Mouse (Mus musculus): ENCODE results near the gene Gm45234. TPM values are rescaled to one million over a fixed set of nuclear protein-coding genes. Genes with fewer than 3 reads are reported as not detected.

Gm45234 gene
- total RNA-seq, 2 experiments from 2014 or later: not detected

- ATAC-seq (replicated peaks; ENCODE audit: poor library complexity): peak; percentile 49
Measured at GRCm38 (mm10) chr6:124767920-124768703, 12.3 kb upstream of the Gm45234 start.

GRCm38 (mm10) chr6:124767536-124767919 is 11.7 kb upstream of the Gm45234 start:
- ATAC-seq (replicated peaks; ENCODE audit: poor library complexity): no peak

DNA sequence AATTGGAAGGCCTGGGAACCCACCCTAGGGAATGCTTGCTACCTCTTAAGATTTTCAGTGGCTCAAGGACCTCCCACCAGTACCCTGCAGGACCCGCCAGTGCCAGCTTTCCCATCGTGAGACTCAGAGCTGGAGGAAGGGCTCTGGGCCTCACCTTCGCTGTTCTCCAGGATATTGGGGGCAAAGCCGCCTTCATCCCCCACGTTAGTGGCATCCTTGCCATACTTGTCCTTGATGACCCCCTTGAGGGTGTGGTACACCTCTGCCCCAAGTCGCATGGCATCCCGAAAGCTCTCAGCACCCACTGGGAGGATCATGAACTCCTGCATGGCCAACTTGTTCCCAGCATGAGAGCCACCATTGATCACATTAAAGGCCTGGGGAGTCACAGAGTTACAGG is 10.1 kb upstream of the Gm45234 start:
- no peak for ATAC-seq (replicated peaks; ENCODE audit: poor library complexity)

DNA sequence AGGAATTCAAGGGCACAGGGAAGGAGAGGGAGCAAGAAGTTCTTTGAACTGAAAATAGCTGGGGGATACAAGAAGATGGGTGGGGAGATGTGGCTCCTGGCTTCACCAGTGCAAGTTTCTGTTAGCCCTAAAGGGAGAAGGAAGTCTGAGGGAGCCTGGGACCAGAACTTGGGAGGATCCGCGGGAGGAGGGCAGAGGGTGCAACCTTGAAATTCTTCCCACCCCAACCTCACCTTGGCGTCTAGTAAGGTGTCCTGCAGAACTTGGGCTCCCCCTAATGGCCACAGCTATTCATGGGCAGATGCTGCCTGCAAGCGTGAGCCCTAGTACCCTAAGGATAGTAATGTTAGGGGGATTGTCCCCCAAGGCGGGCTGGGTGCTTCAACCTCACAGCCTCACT is 3.4 kb upstream of the Gm45234 start:
- peak; percentile 90 for ATAC-seq (replicated peaks; ENCODE audit: poor library complexity)

- ATAC-seq (replicated peaks; ENCODE audit: poor library complexity): no peak
Measured at GRCm38 (mm10) chr6:124758849-124759232, 3.0 kb upstream of the Gm45234 start.

- no peak for ATAC-seq (replicated peaks; ENCODE audit: poor library complexity)
Measured at GRCm38 (mm10) chr6:124757909-124758848, 2.4 kb upstream of the Gm45234 start.

DNA sequence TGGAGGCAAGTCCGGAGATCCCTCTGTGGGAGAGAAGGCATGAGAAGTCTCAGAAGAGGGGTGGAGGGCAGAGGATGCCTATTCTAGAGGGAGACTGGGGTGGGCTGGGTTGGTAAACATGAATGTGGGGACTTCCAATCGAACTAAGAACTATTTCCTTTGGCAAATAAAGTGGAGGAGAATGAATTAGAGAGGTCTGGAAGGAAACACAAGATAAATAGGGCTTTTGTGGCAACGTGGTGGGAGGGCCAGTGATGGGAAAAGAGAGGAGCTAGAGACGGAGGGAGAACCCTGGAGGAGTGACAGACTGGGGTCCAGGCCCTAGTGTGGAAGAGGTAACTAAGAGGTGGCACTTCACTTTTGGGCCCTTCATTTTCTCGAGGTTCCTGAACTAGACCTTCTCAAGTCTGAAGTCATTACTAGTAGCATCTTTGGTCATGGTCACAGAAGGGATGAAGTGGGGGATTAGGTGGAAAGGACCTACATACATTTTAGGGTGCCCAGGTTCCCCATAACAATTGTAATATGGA is 1.6 kb upstream of the Gm45234 start:
- ATAC-seq (replicated peaks; ENCODE audit: poor library complexity): no peak

GRCm38 (mm10) chr6:124756652-124757350 is 980 bp upstream of the Gm45234 start:
- ATAC-seq (replicated peaks; ENCODE audit: poor library complexity): peak; percentile 42

DNA sequence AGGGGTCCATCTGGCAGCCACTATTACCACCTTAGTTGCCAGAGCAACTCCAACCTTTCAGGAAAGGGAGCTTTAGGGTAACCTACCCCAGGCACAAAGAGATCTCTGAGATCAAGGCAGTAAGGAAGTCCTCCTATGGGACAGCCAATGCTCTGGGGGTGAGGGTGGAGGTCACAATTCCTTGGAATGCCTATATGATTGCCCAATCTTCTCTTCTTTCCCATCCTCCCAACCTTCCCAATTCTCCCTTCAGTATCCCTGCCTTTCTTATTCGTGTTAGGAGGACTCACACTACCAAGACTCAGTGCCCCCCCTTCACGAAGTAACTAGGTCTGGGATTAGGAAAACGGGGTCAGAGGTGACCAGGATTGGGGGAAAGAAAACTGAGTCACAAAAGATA is 515 bp downstream of the Gm45234 start:
- no peak for ATAC-seq (replicated peaks; ENCODE audit: poor library complexity)

DNA sequence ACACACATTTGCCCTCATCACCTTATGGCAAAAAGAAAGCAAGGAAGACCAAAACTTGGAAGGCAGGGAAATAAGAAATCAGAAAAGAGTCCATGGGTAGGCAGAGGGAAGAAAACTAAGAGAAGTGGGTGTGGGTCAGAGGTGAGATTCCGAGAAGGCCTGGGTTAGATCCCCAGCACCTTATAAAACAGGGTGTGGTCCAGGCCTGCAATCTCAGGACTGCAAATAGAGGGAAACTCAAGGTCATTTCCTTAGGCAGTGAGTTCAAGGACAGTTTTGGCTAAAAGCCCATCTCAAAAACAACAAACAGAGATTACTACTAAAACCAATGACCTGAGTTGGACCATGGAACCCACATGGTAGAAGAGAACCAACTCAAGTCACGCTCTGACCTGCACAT is 2.0 kb downstream of the Gm45234 start:
- ATAC-seq (replicated peaks; ENCODE audit: poor library complexity): no peak

GRCm38 (mm10) chr6:124750405-124750804 is 5.4 kb downstream of the Gm45234 start:
- ATAC-seq (replicated peaks; ENCODE audit: poor library complexity): no peak

GRCm38 (mm10) chr6:124746654-124747632 is 8.9 kb downstream of the Gm45234 start:
- ATAC-seq (replicated peaks; ENCODE audit: poor library complexity): no peak

- no peak for ATAC-seq (replicated peaks; ENCODE audit: poor library complexity)
Measured at GRCm38 (mm10) chr6:124746296-124746605, 9.6 kb downstream of the Gm45234 start.

DNA sequence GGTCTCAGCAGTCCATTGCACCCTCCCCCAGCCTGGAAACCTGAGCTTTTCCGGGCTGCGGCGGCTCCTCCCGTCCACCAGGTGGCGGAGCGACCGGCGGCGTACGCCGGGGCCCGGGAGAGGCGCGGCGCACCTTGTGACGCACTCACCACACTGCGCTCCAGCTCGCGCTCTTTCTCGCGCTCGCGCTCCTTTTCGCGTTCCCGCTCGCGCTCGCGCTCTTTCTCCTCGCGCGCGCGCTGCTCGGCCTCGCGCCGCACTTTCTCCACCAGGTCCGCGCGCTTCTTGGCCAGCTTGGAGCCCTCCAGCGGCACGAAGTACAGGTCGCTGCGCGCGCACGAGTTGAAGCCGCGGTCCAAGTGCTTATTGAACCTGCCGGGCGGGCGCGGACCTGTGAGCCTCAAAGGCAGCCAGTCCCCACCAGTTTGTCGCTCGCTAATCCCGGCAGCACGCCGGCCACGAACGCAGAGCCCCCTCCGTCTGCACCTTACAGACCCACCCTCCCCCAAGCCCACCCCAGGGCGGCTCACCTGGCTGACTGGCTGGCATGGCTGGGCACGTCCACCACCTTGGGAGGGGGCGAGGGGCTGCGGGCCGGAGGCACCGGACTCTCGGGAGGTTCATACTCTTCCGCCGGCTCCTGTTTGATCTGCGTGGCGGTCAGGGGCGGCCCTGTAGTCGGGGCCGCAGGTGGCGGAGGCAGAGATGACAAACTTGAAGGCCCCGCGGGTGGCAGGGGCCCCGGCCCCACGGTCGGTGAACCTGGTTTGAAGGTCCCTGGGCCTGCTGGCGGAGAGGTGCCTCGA is 10.1 kb downstream of the Gm45234 start:
- ATAC-seq (replicated peaks; ENCODE audit: poor library complexity): peak; percentile 59

DNA sequence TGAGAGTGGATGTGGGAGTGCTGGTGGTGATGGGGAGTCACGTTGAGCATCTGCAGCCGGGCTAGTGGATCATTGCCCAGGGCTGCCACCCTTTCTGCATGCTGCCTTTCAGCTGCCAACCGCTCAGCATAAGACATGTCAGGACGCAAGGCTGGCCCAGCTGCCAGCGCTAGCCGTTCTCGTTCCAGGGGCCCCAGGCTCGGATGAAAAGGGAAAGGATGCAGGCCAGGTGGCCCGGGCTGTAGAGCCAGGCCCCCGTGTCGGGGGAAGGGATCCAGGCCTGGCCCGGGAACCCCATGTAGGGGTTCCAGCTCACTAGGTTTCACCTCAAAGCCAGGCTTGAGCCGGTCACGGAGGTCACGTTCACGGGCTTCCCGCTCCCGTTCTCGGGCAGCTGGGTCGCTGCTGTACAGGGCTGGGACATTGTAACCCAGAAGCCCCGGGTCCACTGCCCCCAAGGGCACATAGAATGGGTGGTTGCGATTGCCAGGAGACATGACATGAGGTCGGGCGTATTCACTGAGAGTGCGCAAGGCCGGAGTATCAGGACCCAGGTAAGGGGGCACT is 11.0 kb downstream of the Gm45234 start:
- ATAC-seq (replicated peaks; ENCODE audit: poor library complexity): no peak

GRCm38 (mm10) chr6:124743647-124744046 is 12.2 kb downstream of the Gm45234 start:
- ATAC-seq (replicated peaks; ENCODE audit: poor library complexity): no peak

DNA sequence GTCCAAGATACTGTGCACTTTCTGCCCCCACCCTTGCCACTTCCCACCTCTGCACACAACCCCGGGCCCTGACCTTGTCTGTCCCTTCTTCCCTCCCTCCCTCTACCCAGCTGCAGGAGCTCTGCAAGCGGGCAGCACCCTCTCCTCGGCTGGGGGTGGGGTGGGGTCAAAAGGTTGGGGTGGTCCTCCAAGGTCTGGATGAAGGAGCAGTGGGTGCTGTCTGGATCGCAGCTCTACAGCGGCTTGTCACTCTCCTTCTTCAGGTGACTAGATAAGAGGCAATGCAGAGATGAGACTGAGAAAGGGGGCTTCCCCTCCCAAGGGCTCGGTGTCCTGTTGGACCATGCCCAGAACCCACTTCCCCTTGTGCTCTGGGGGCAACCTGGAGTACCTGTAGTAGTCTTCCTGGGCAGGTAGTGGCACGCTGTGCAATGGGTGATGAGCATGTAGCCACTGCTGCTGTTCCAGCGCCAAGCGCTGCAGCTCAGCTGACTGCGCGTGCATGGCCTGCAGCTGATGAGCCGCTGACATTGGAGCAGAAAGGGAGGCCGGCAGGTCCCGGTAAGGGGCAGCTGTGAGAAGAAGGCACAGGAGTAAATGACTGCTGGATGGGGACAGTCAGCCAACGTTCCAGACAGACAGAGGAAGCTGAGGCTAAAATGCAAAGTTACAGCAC is 12.8 kb downstream of the Gm45234 start:
- no peak for ATAC-seq (replicated peaks; ENCODE audit: poor library complexity)

DNA sequence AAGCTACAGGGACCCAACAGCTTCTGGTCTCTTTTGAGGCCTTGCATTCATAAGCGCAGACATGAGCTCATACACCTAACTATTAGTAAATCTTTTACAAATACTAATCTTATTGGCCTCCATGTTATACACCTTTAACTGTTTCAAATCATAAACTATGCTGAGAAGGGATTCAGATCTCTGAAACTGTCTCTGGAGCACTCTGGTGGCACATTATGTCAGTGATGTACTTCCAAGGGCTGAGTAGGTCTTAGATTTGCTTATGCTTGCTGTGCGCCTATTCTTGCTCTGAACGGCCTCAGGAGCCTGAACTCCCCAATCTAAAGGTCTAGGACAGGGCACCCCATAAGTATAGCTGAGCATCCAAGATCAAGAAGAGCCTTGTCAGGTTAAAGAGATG is 14.0 kb downstream of the Gm45234 start:
- ATAC-seq (replicated peaks; ENCODE audit: poor library complexity): no peak
